Mouse (Mus musculus) erythroblast, embryonic 14.5 days (primary cell): ENCODE results near the gene Gxylt2.

ENCODE experiments used
- GATA1 ChIP-seq: IDR thresholded peaks from 2 replicates; pipeline ENCODE4 v1.6.1; 2012; ENCODE audit warnings: low read length, inconsistent platforms, mixed read lengths
- TAL1 ChIP-seq: IDR thresholded peaks from 3 replicates; pipeline ENCODE4 v1.6.1; 2012; ENCODE audit warnings: low read length, inconsistent platforms, mixed read lengths

DNA sequence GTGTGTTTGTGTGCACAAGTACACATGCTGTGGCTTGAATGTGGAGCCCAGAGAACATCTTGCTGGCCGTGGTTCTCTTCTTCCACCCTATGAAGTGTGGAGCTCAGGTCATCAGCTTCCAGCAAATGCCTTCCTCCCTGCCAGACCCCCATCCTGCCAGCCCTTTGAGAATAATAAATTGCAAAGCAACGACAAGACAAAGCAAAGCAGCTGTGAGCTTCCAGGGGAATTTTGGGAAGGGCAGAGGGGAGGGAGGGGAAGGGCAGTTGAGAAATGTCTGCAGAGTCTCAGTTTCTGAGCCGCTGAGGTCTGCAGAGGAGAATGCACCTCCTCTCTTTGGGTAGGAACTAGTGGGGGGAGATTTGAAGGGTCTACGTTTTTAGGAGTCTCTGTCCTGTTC, 75.9 kb downstream of the Gxylt2 start:
- TF ChIP-seq GATA1 (no peak), TAL1 (no peak)
